In genomic region chr3:122275111-122275510, GRCm38 (mm10) we compare ENCODE assay signal across 8 mouse cellular contexts. TPM values are rescaled to one million over a fixed set of nuclear protein-coding genes. Genes with fewer than 3 reads are reported as not detected.
DNase-seq lines count a peak whose midpoint lies in the region; ATAC-seq and TF ChIP-seq lines count a peak whose summit lies in the region.

No protein-coding gene starts in this region.

- no peak for DNase-seq in kidney, adult 2 months
- DNase-seq in embryonic facial prominence, embryonic 11.5 days (ENCODE audit: low spot score), result no peak
- no peak for DNase-seq in intestine, embryonic 14.5 days (ENCODE audit: low spot score)
- DNase-seq in thymus, postnatal 36 days, result no peak
- no peak for DNase-seq in gastrocnemius, postnatal 36 days
- DNase-seq in kidney, adult 9 months, result no peak

- peaks cover 35% of the 10 kb centered on the region for H3K4me1 ChIP-seq in kidney, embryonic 15.5 days
- H3K4me1 ChIP-seq in kidney, adult 2 months (ENCODE audit: control insufficient read depth, insufficient read depth, low read length), result peaks cover 4% of the 10 kb centered on the region; the same call in 1 of the 2 replicates
- H3K4me1 ChIP-seq in embryonic facial prominence, embryonic 11.5 days (ENCODE audit: control insufficient read depth, insufficient read depth, low read length), result peaks cover 4% of the 10 kb centered on the region; the same call in 1 of the 2 replicates
- peaks cover 26% of the 10 kb centered on the region for H3K4me1 ChIP-seq in intestine, embryonic 14.5 days (replicated peaks; ENCODE audit: control insufficient read depth, insufficient read depth, low read length)

- TF ChIP-seq POLR2A in kidney, adult 2 months (IDR thresholded peaks at IDR 0.05; ENCODE audit: low read depth, low read length), result no peak
- TF ChIP-seq POLR2A in myocyte (IDR thresholded peaks at IDR 0.05; ENCODE audit: insufficient read length, low read depth), result no peak

- H3ac ChIP-seq in myocyte (ENCODE audit: control insufficient read depth, insufficient read length), result peak overlapping the region; percentile 4

- 75% methylated on average over 10 of the region's 10 CpGs for WGBS in kidney, embryonic 15.5 days
- WGBS in kidney, adult 2 months, result 70% methylated on average over 10 of the region's 10 CpGs
- 70% methylated on average over 10 of the region's 10 CpGs for WGBS in embryonic facial prominence, embryonic 11.5 days
- WGBS in intestine, embryonic 14.5 days, result 76% methylated on average over 10 of the region's 10 CpGs

- peaks cover 36% of the 10 kb centered on the region for H3K79me2 ChIP-seq in myocyte (ENCODE audit: control insufficient read depth, insufficient read depth)

- peak overlapping the region; percentile 88; the same call in 1 of the 2 replicates for H3K9ac ChIP-seq in kidney, embryonic 15.5 days
- no peak overlapping the region for H3K9ac ChIP-seq in embryonic facial prominence, embryonic 11.5 days (replicated peaks; ENCODE audit: low read length)
- peak overlapping the region; percentile 93 for H3K9ac ChIP-seq in intestine, embryonic 14.5 days (ENCODE audit: low read length)

- peak overlapping the region; percentile 60 for H3K4me2 ChIP-seq in kidney, embryonic 15.5 days
- peak overlapping the region; percentile 59 for H3K4me2 ChIP-seq in embryonic facial prominence, embryonic 11.5 days (ENCODE audit: low read depth, low read length)
- H3K4me2 ChIP-seq in intestine, embryonic 14.5 days (ENCODE audit: low read length), result peak overlapping the region; percentile 83
- peak overlapping the region; percentile 79 for H3K4me2 ChIP-seq in myocyte (ENCODE audit: low read depth)

- H3K4me3 ChIP-seq in kidney, embryonic 15.5 days (replicated peaks), result peak overlapping the region; percentile 91
- H3K4me3 ChIP-seq in kidney, adult 2 months (ENCODE audit: insufficient read depth, low read depth, low read length), result no peak overlapping the region
- H3K4me3 ChIP-seq in embryonic facial prominence, embryonic 11.5 days (ENCODE audit: low read depth, low read length), result peak overlapping the region; percentile 92
- H3K4me3 ChIP-seq in intestine, embryonic 14.5 days (ENCODE audit: low read depth, low read length), result peak overlapping the region; percentile 99
- H3K4me3 ChIP-seq in myocyte, result peak overlapping the region; percentile 94

- H3K27ac ChIP-seq in kidney, embryonic 15.5 days, result no peak overlapping the region
- H3K27ac ChIP-seq in kidney, adult 2 months (ENCODE audit: insufficient read depth, low read depth, low read length), result no peak overlapping the region
- H3K27ac ChIP-seq in embryonic facial prominence, embryonic 11.5 days (replicated peaks; ENCODE audit: low read depth, low read length), result no peak overlapping the region
- H3K27ac ChIP-seq in intestine, embryonic 14.5 days (ENCODE audit: low read depth), result no peak overlapping the region

- H3K27me3 ChIP-seq in kidney, embryonic 15.5 days, result no peaks in the 10 kb centered on the region
- no peaks in the 10 kb centered on the region for H3K27me3 ChIP-seq in kidney, adult 2 months (replicated peaks; ENCODE audit: control insufficient read depth, insufficient read depth, low read length)
- H3K27me3 ChIP-seq in embryonic facial prominence, embryonic 11.5 days (ENCODE audit: control insufficient read depth, insufficient read depth, low read length), result no peaks in the 10 kb centered on the region
- no peaks in the 10 kb centered on the region for H3K27me3 ChIP-seq in intestine, embryonic 14.5 days (replicated peaks; ENCODE audit: control insufficient read depth, insufficient read depth, low read length)
- no peaks in the 10 kb centered on the region for H3K27me3 ChIP-seq in myocyte (ENCODE audit: control insufficient read depth, insufficient read depth, insufficient read length)

- intact Hi-C loops in gastrocnemius, postnatal 36 days (cut with DNase I), result loop anchor here (2.0 kb wide), 1 partner anchor 18 kb away; no protein-coding TSS in a partner anchor

- peaks cover 51% of the 10 kb centered on the region for H3K36me3 ChIP-seq in kidney, embryonic 15.5 days
- H3K36me3 ChIP-seq in kidney, adult 2 months (ENCODE audit: control insufficient read depth, insufficient read depth, low read length), result peaks cover 6% of the 10 kb centered on the region
- H3K36me3 ChIP-seq in embryonic facial prominence, embryonic 11.5 days (replicated peaks; ENCODE audit: control insufficient read depth, insufficient read depth, low read depth, low read length), result no peaks in the 10 kb centered on the region; the same call in none of the 2 replicates
- H3K36me3 ChIP-seq in intestine, embryonic 14.5 days (ENCODE audit: control insufficient read depth, insufficient read depth, low read length), result peaks cover 50% of the 10 kb centered on the region
- H3K36me3 ChIP-seq in myocyte (ENCODE audit: control insufficient read depth, insufficient read depth), result peaks cover 28% of the 10 kb centered on the region

- no peak for TF ChIP-seq CTCF in kidney, adult 2 months (conservative IDR thresholded peaks at IDR 0.05; ENCODE audit: insufficient read depth, insufficient read length, low read depth, low read length)

- no peaks in the 10 kb centered on the region for H3K9me3 ChIP-seq in kidney, embryonic 15.5 days (replicated peaks)
- no peaks in the 10 kb centered on the region for H3K9me3 ChIP-seq in embryonic facial prominence, embryonic 11.5 days (replicated peaks; ENCODE audit: control insufficient read depth, low read length)
- H3K9me3 ChIP-seq in intestine, embryonic 14.5 days (ENCODE audit: control insufficient read depth, low read length), result no peaks in the 10 kb centered on the region

- ATAC-seq in kidney, embryonic 15.5 days (replicated peaks; ENCODE audit: low FRiP score), result no peak
- ATAC-seq in embryonic facial prominence, embryonic 11.5 days (replicated peaks; ENCODE audit: insufficient number of reproducible peaks, low FRiP score, low TSS enrichment, low read depth), result no peak
- no peak for ATAC-seq in intestine, embryonic 14.5 days (replicated peaks; ENCODE audit: low FRiP score, low TSS enrichment, low read depth)

TF ChIP-seq in myocyte, 11 proteins besides CTCF, POLR2A, EP300 and RAD21:
- TF ChIP-seq TCF3 (IDR thresholded peaks at IDR 0.05; ENCODE audit: insufficient read length, low read depth) (no peak), TCF12 (IDR thresholded peaks at IDR 0.05; ENCODE audit: insufficient read depth, poor library complexity, severe bottlenecking) (no peak), SRF (IDR thresholded peaks at IDR 0.05; ENCODE audit: control insufficient read depth, insufficient read length, low read depth) (no peak), POLR2AphosphoS2 (IDR thresholded peaks at IDR 0.05; ENCODE audit: insufficient read length, low read depth) (no peak), MYOG (IDR thresholded peaks at IDR 0.05; ENCODE audit: control insufficient read depth in 1 of 3, insufficient read depth in 1 of 3, insufficient read length in 2 of 3, low read depth in 2 of 3) (no peak), CEBPB (IDR thresholded peaks at IDR 0.05; ENCODE audit: insufficient read depth, poor library complexity, severe bottlenecking) (no peak)

RNA-seq across cellular contexts. Expression of gene Dnttip2, which starts 0.9 kb away (rescaled TPM):
- 73.3 and 82.0 TPM in 2 replicates for polyA plus RNA-seq in kidney, embryonic 15.5 days (2015; fragmentation: Nextera tagmentation; extraction: Ambion mirVana)
- 6.6 and 7.9 TPM in 2 replicates for polyA plus RNA-seq in kidney, adult 2 months (2012; rRNA removed)
- 106 and 115 TPM in 2 replicates for polyA plus RNA-seq in embryonic facial prominence, embryonic 11.5 days (2014; fragmentation: Nextera tagmentation; extraction: Ambion mirVana)
- 78.5 and 83.0 TPM in 2 replicates for polyA plus RNA-seq in intestine, embryonic 14.5 days (2014; fragmentation: Nextera tagmentation; extraction: Ambion mirVana)
- 18.5 TPM for polyA plus RNA-seq in myocyte (2012; fragmentation: generic; extraction: Trizol)
- 10 to 100 TPM; 18.9 to 27.1 TPM for total RNA-seq in gastrocnemius, postnatal 36 days (2021)

RNA-seq across cellular contexts. Expression of gene Bcar3, which starts 18.8 kb away (rescaled TPM):
- 13.8 and 15.5 TPM in 2 replicates for polyA plus RNA-seq in kidney, embryonic 15.5 days (2015; fragmentation: Nextera tagmentation; extraction: Ambion mirVana)
- polyA plus RNA-seq in kidney, adult 2 months (2012; rRNA removed), result 41.3 and 45.1 TPM in 2 replicates
- 8.4 and 10.3 TPM in 2 replicates for polyA plus RNA-seq in embryonic facial prominence, embryonic 11.5 days (2014; fragmentation: Nextera tagmentation; extraction: Ambion mirVana)
- polyA plus RNA-seq in intestine, embryonic 14.5 days (2014; fragmentation: Nextera tagmentation; extraction: Ambion mirVana), result 23.0 and 24.0 TPM in 2 replicates
- 21.4 TPM for polyA plus RNA-seq in myocyte (2012; fragmentation: generic; extraction: Trizol)
- total RNA-seq in gastrocnemius, postnatal 36 days (2021), result 1 to 10 TPM; 3.6 to 4.4 TPM

RNA-seq across cellular contexts. Expression of gene Gclm, which starts 29.8 kb away (rescaled TPM):
- polyA plus RNA-seq in kidney, embryonic 15.5 days (2015; fragmentation: Nextera tagmentation; extraction: Ambion mirVana), result 91.8 and 102 TPM in 2 replicates
- 227 and 313 TPM in 2 replicates for polyA plus RNA-seq in kidney, adult 2 months (2012; rRNA removed)
- 49.3 and 49.5 TPM in 2 replicates for polyA plus RNA-seq in embryonic facial prominence, embryonic 11.5 days (2014; fragmentation: Nextera tagmentation; extraction: Ambion mirVana)
- polyA plus RNA-seq in intestine, embryonic 14.5 days (2014; fragmentation: Nextera tagmentation; extraction: Ambion mirVana), result 43.7 and 61.5 TPM in 2 replicates
- polyA plus RNA-seq in myocyte (2012; fragmentation: generic; extraction: Trizol), result 23.2 TPM
- 10 to 100 TPM; 32.2 to 47.4 TPM for total RNA-seq in gastrocnemius, postnatal 36 days (2021)
